Mouse (Mus musculus) forebrain, embryonic 11.5 days (tissue): ENCODE results near the gene Aplp1. TPM values are rescaled to one million over a fixed set of nuclear protein-coding genes. Genes with fewer than 3 reads are reported as not detected.
A peak's percentile ranks its signal among the peaks of the same experiment; 100 is the strongest.

Source experiments
- ATAC-seq: fragments of 200-750 bp; cut with Nextera tagmentation; replicated peaks from 2 replicates; pipeline ENCODE4 v1.8.0; 2017; ENCODE audit warnings: moderate TSS enrichment; ENCODE audit not compliant: low FRiP score
- DNase-seq: peaks from one replicate; pipeline ENCODE4 v3.0.0-alpha.2; 2017; ENCODE audit warnings: low spot score
- H3K27ac ChIP-seq: fragments of 300-500 bp; sonication (generic); 2 replicates; pipeline ENCODE4 v1.5.1; 2014; ENCODE audit warnings: low read depth, low read length
- H3K27me3 ChIP-seq: fragments of 300-500 bp; sonication (generic); 2 replicates; pipeline ENCODE4 v1.6.1; 2014; ENCODE audit warnings: mild to moderate bottlenecking, low read length, mixed read lengths; ENCODE audit not compliant: control insufficient read depth, insufficient read depth
- H3K36me3 ChIP-seq: fragments of 300-500 bp; sonication (generic); 2 replicates; pipeline ENCODE4 v1.6.1; 2014; ENCODE audit warnings: mild to moderate bottlenecking, low read length, moderate library complexity, mixed read lengths; ENCODE audit not compliant: control insufficient read depth, insufficient read depth
- H3K4me1 ChIP-seq: fragments of 300-500 bp; sonication (generic); replicated peaks from 2 replicates; pipeline ENCODE4 v1.6.1; 2014; ENCODE audit warnings: low read length, mixed read lengths; ENCODE audit not compliant: control insufficient read depth, insufficient read depth
- H3K4me2 ChIP-seq: fragments of 300-500 bp; sonication (generic); 2 replicates; pipeline ENCODE4 v1.6.1; 2014; ENCODE audit warnings: low read depth, mild to moderate bottlenecking, low read length, moderate library complexity, mixed read lengths; ENCODE audit not compliant: severe bottlenecking
- H3K4me3 ChIP-seq: fragments of 300-500 bp; sonication (generic); 2 replicates; pipeline ENCODE4 v1.5.1; 2014; ENCODE audit warnings: low read depth, low read length
- H3K9ac ChIP-seq: fragments of 300-500 bp; sonication (generic); 2 replicates; pipeline ENCODE4 v1.6.1; 2014; ENCODE audit warnings: low read length
- H3K9me3 ChIP-seq: fragments of 300-500 bp; sonication (generic); 2 replicates; pipeline ENCODE4 v1.6.1; 2016; ENCODE audit warnings: low read length, mixed read lengths; ENCODE audit not compliant: control insufficient read depth
- WGBS: fragments of 180-500 bp; shearing (Covaris S2); extraction: QIAGEN DNeasy Blood & Tissue Kit; methylation state at CpG from one replicate; pipeline ENCODE4 v1.1.7; 2014; 5-methylcytosine and 5-hydroxymethylcytosine counted together
- polyA plus RNA-seq: library from polyadenylated mRNA; unstranded; fragments of >200 nt; fragmentation: Nextera tagmentation; extraction: Ambion mirVana; gene quantifications from 2 replicates; pipeline ENCODE4 v1.2.1, GENCODE M21; 2014

Gene Aplp1
- polyA plus RNA-seq, 1 experiment from 2014 or later, result 99.2 TPM

DNA sequence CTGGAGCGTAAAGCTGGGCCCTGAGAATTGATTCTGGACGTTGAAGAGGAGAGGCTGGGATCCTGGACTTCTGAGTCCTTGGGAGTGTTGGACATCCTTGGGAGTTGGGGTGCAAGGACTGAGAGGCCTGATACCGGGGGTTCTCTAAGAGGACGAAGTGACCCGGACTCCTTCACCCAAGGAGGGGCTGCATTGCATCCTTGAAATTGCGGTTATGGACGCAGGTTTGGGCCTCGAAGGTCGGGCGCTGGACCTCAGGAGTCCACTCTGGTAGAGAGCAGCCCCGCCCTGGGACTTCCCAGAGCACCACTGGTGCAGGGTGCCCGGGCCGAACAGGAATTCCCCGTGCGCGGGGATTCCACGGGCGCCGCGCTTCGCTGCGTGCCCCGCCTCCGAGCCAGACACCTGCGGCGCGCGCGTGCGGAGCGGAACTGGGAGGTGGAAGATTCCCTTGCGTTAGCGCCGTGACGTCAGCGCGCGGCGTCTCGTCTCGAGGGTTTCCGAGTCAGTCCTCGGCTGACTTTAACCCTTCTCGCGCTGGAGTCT, 23.4 kb downstream of the Aplp1 start:
- DNase-seq (peak; percentile 93), ATAC-seq (peak; percentile 81)
- H3K9ac ChIP-seq, result peak overlapping the region; percentile 63
- H3K36me3 ChIP-seq, result no peaks in the 10 kb centered on the region
- H3K4me2 ChIP-seq, result peak overlapping the region; percentile 94
- H3K4me3 ChIP-seq, result peak overlapping the region; percentile 52
- H3K27me3 ChIP-seq, result no peaks in the 10 kb centered on the region
- under 1% methylated on average over 45 of the region's 45 CpGs for WGBS
- H3K9me3 ChIP-seq, result no peaks in the 10 kb centered on the region
- no peak overlapping the region for H3K27ac ChIP-seq
- H3K4me1 ChIP-seq, result peaks cover 7% of the 10 kb centered on the region; the same call in 1 of the 2 replicates

DNA sequence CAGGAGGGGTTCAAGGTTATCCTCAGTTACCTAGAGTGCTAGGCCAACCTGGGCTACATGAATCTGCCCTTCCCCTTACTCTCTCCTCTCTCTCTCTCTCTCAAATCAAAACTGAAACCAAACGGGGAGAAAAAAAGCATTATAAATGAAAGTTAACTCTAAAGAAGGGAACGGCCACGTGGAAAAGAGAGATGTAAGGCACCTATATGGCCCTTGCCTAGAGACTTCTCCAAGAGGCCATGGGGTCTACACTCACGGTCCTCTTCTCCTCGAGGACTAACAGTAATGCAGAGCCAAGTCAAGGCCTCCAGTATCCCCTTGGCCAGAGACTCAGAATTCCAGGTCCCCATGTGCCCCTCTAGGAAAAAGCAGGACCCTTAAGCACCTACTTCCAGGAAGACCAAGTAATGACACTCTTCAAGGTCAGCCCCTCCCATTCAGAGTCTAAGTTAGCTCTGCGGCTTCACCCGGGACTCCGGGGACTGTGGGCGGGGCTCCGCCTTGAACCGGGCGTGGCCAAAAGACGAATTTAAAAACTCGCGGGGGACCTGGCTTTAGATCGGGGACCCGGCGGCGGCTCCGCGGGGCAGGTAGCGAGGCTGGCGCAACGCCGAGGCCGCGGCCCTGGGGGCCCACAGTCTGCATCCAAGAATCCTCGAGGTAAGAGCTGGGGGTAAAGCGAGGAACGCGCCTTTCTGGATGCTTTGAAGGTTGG, 24.0 kb downstream of the Aplp1 start, which contains the start of gene Nfkbid:
TSS of gene Nfkbid (plus strand) at position 558 of the 715 bp plus-strand sequence.
- peak; percentile 68 for DNase-seq

DNA sequence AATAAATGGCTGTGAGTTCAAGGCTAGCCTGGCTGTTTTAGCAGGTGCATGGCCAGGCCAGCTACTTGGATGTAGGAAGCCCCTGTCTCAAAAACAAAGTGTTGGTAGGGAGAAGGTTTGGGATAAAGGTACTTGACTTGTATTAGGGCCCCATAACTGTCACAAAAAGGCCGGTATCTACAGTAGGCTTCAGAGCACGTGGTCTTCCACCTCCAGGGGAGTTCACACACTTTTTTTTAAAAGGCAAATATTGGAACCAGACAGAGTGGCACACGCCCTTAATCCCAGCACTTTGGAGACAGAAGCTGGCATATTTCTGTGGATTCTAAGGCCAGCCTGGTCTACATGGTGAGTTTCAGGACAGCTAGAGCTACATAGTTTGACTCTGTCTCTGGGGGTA, 24.7 kb downstream of the Aplp1 start:
- no peaks in the 10 kb centered on the region for H3K27me3 ChIP-seq
- no peak overlapping the region for H3K9ac ChIP-seq
- no peaks in the 10 kb centered on the region for H3K9me3 ChIP-seq
- no peak for ATAC-seq
- 88% methylated on average over 3 of the region's 3 CpGs for WGBS
- H3K27ac ChIP-seq, result no peak overlapping the region
- H3K36me3 ChIP-seq, result no peaks in the 10 kb centered on the region
- H3K4me1 ChIP-seq, result peaks cover 7% of the 10 kb centered on the region; the same call in 1 of the 2 replicates
- no peak overlapping the region for H3K4me2 ChIP-seq
- no peak overlapping the region for H3K4me3 ChIP-seq
- DNase-seq, result no peak

More for the DNA sequence above, 24.0 kb downstream of the Aplp1 start, which contains the start of gene Nfkbid:
- Histone ChIP-seq H3K9me3 (no peaks in the 10 kb centered on the region), H3K9ac (peak within 1 kb of the TSS; percentile 63), H3K4me2 (peak within 1 kb of the TSS; percentile 94), H3K27me3 (no peaks in the 10 kb centered on the region), H3K36me3 (no peaks in the 10 kb centered on the region), H3K4me3 (peak within 1 kb of the TSS; percentile 52), H3K4me1 (peaks cover 7% of the 10 kb centered on the region; the same call in 1 of the 2 replicates), H3K27ac (no peak within 1 kb of the TSS)
- 8% methylated on average over 31 of the region's 31 CpGs for WGBS
- ATAC-seq, result peak; percentile 57

DNA sequence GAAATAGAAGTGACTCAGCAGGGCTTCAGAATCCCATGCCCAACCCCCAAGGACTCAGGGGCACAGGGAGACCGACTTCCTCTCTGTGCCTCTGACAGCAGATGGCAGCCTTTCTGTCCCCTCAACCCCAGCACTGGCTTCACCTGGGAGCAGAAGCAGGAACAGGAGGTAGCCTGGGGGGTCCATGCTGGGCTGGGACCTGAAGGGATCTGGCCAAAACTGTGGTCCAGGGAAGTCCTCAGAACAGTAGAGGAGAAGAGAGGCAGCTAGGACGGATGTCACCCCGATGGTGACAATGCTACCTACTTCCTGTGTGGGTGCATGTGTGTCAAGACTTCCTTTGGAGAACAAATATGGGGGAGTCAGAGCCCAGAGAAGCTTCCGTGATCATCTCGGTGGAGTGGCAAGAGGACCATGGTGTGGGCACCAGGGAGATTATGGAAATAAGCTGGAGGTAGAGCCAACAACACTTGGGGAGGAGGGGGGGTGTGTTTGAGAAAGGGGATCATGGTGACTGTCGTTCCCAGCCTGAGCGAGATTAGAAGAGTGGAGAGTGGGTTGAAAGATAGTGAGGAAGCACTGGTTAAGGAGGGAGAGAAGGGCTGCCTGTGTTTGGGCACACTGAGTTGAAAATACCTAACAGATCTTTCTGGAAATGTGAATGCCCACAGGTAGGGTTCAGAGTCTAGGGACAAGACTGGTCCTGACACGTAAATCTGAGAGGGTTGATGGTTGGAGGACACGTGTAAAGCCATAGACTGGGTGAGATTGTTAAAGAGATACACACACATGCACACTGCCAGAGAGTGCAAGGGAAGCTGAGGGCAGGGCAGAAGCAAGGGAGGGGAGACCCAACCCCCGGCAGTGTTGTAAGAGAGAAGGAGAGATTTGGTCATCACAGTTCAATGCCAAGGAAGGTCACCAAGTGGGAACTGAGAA, 25.5 kb downstream of the Aplp1 start, which contains the start of gene Hcst:
TSS of gene Hcst (minus strand) at position 294 of the 939 bp plus-strand sequence.
- H3K4me3 ChIP-seq, result no peak within 1 kb of the TSS
- no peaks in the 10 kb centered on the region for H3K9me3 ChIP-seq
- no peak within 1 kb of the TSS for H3K27ac ChIP-seq
- no peak for DNase-seq
- H3K36me3 ChIP-seq, result no peaks in the 10 kb centered on the region
- WGBS, result 78% methylated on average over 10 of the region's 10 CpGs
- no peak within 1 kb of the TSS for H3K9ac ChIP-seq
- no peaks in the 10 kb centered on the region for H3K27me3 ChIP-seq
- no peak for ATAC-seq
- H3K4me2 ChIP-seq, result no peak within 1 kb of the TSS
- H3K4me1 ChIP-seq, result peaks cover 7% of the 10 kb centered on the region; the same call in 1 of the 2 replicates

DNA sequence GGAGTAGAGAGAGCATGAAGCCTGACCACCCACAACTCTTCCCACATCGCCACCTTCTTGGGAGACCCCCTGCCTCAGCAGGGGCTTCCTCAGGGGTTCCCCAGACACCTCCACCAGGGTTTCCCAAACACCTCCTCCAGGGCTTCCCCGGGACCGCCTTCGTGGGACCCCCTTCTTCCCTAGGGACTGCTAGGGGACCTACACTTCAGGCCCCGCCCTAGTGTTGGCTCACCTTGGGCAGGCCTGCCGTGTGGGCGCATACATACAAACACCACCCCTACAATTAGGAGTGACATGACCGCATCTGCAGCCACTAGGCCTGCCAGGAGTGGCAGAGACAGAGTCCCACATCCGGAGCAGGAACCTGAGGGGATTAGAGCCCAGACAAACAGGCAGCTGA, 27.5 kb downstream of the Aplp1 start:
- 82% methylated on average over 9 of the region's 9 CpGs for WGBS
- Histone ChIP-seq H3K4me3 (no peak overlapping the region), H3K9me3 (no peaks in the 10 kb centered on the region), H3K27ac (no peak overlapping the region), H3K4me2 (no peak overlapping the region), H3K27me3 (no peaks in the 10 kb centered on the region), H3K36me3 (no peaks in the 10 kb centered on the region), H3K4me1 (peaks cover 6% of the 10 kb centered on the region; the same call in 1 of the 2 replicates), H3K9ac (no peak overlapping the region)
- no peak for DNase-seq
- no peak for ATAC-seq

DNA sequence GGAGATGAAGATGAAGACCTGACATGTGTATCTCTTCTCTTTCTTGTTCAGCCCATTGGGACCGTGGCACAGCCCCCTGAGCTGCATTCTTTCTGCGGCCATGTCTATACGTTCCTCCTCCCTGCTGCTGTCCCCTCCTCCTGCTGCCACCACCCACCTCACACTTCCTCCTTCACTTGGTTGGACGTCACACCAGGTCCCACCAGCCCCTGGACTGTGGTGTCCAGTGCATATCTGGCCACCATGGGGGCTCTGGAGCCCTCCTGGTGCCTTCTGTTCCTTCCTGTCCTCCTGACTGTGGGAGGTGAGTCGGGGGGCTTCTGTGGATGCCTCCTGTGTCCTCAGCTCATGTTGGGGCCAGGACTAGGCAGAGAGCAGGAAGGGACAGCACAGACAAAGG, 31.7 kb downstream of the Aplp1 start, which contains the start of gene Tyrobp:
TSS of gene Tyrobp (plus strand) at position 165 of the 400 bp plus-strand sequence.
- H3K4me1 ChIP-seq, result no peaks in the 10 kb centered on the region
- no peaks in the 10 kb centered on the region for H3K9me3 ChIP-seq
- H3K27ac ChIP-seq, result no peak within 1 kb of the TSS
- WGBS, result 79% methylated on average over 5 of the region's 5 CpGs
- no peak within 1 kb of the TSS for H3K4me3 ChIP-seq
- no peaks in the 10 kb centered on the region for H3K27me3 ChIP-seq
- H3K4me2 ChIP-seq, result no peak within 1 kb of the TSS
- ATAC-seq, result no peak
- H3K9ac ChIP-seq, result no peak within 1 kb of the TSS
- no peak for DNase-seq
- H3K36me3 ChIP-seq, result no peaks in the 10 kb centered on the region

DNA sequence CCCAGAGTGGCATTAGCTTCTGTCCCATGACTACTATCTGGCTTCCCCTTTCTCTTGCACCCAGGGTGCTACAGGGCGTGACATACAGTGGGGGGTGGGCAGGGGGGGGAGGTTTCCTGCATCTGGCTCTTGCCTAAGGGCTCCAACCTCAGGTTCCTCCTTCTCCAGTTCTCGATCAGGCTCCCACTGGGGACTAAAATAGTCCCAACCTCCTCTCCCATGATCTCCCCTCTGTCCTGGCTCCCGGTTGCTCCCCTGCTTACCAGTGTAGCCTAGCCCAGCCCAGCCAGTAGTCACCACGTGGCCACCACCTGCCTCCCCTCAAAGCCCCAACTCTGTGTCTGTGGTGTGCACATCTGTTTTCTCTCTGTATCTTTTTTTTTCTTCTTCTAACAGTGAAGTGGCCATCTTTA, 32.6 kb downstream of the Aplp1 start:
- ATAC-seq, result no peak

DNA sequence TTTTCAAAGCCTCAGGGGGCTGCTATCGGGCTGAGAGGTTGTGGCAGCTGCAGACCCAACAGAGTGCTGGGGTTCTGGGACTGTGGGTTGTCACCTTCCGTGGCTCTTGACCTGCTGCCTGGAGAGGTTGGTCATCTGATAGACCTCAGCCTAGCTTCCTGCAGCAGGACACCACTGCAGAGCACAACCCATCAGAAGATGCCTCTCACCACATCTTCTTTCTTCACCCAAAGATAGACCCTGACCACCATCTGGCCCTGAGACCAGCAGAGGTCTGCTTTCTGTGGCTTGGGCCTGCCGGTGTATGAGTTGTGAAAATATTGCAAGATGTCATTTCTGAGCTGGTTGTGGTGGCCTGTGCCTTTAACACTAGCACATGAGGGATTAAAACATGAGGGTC, 34.3 kb downstream of the Aplp1 start:
- Histone ChIP-seq H3K27ac (no peak overlapping the region), H3K4me3 (no peak overlapping the region), H3K9me3 (no peaks in the 10 kb centered on the region), H3K4me2 (no peak overlapping the region), H3K9ac (no peak overlapping the region), H3K27me3 (no peaks in the 10 kb centered on the region), H3K4me1 (no peaks in the 10 kb centered on the region), H3K36me3 (no peaks in the 10 kb centered on the region)
- 80% methylated on average over 3 of the region's 3 CpGs for WGBS
- no peak for ATAC-seq
- DNase-seq, result no peak

More for the DNA sequence above, 32.6 kb downstream of the Aplp1 start:
- Histone ChIP-seq H3K27me3 (no peaks in the 10 kb centered on the region), H3K36me3 (no peaks in the 10 kb centered on the region), H3K9me3 (no peaks in the 10 kb centered on the region), H3K9ac (no peak overlapping the region), H3K27ac (no peak overlapping the region), H3K4me1 (no peaks in the 10 kb centered on the region), H3K4me3 (no peak overlapping the region), H3K4me2 (no peak overlapping the region)
- DNase-seq, result no peak
- 66% methylated on average over 4 of the region's 4 CpGs for whole genome bisulfite sequencing
